Mouse (Mus musculus): ENCODE results near the gene Ngf. TPM values are rescaled to one million over a fixed set of nuclear protein-coding genes. Genes with fewer than 3 reads are reported as not detected.

Ngf gene
- total RNA-seq, 1 experiment = 12.4 TPM

- DNase-seq (ENCODE audit: low read depth, low spot score) = peak; percentile 1
- no peaks in the 10 kb centered on the region for H3K9me3 ChIP-seq (ENCODE audit: control insufficient read depth, insufficient read depth, low read depth, low read length)
- in situ Hi-C loops (cut with MboI; ENCODE audit: low sequenced_read_pairs in 2 of 2, unreplicated experiment in 2 of 2) = no loop called here
- TF ChIP-seq ZNF384 (IDR thresholded peaks at IDR 0.05; ENCODE audit: low read depth, low read length) (no peak), CHD2 (IDR thresholded peaks at IDR 0.05; ENCODE audit: low read depth, low read length) (no peak), MAFK (IDR thresholded peaks at IDR 0.05; ENCODE audit: insufficient read depth, low read depth, low read length) (no peak), HCFC1 (IDR thresholded peaks at IDR 0.05; ENCODE audit: borderline replicate concordance, insufficient read depth, low read length) (no peak), ZC3H11A (IDR thresholded peaks at IDR 0.05; ENCODE audit: borderline replicate concordance, low read depth, low read length) (no peak)
- no peaks in the 10 kb centered on the region for H3K36me3 ChIP-seq (ENCODE audit: control insufficient read depth, insufficient read depth, low read length, poor library complexity, severe bottlenecking)
- no peaks in the 10 kb centered on the region for H3K4me1 ChIP-seq (ENCODE audit: control insufficient read depth in 2 of 2, insufficient read depth in 2 of 2, low read length in 2 of 2, poor library complexity in 1 of 2)
- 0 out of 2 replicates have a peak overlapping the region, but pooled peaks have one; percentile 4 for H3K27ac ChIP-seq (ENCODE audit: insufficient read depth, low read depth, low read length, poor library complexity, severe bottlenecking)
- H3K9ac ChIP-seq (ENCODE audit: insufficient read depth, low read depth, low read length, poor library complexity, severe bottlenecking) = no peak overlapping the region
- no peak overlapping the region for H3K4me3 ChIP-seq (ENCODE audit: insufficient read depth in 1 of 2, low read depth in 1 of 2, low read length in 2 of 2, poor library complexity in 1 of 2, severe bottlenecking in 1 of 2)
Measured at GRCm38 (mm10) chr3:102534744-102535143, 65.0 kb downstream of the Ngf start.

- no peaks in the 10 kb centered on the region for H3K36me3 ChIP-seq (ENCODE audit: control insufficient read depth, insufficient read depth, low read length, poor library complexity, severe bottlenecking)
- in situ Hi-C loops (cut with MboI; ENCODE audit: low sequenced_read_pairs in 2 of 2, unreplicated experiment in 2 of 2) = no loop called here
- H3K4me3 ChIP-seq (ENCODE audit: insufficient read depth in 1 of 2, low read depth in 1 of 2, low read length in 2 of 2, poor library complexity in 1 of 2, severe bottlenecking in 1 of 2) = no peak overlapping the region
- no peaks in the 10 kb centered on the region for H3K4me1 ChIP-seq (ENCODE audit: control insufficient read depth in 2 of 2, insufficient read depth in 2 of 2, low read length in 2 of 2, poor library complexity in 1 of 2)
- H3K9ac ChIP-seq (ENCODE audit: insufficient read depth, low read depth, low read length, poor library complexity, severe bottlenecking) = no peak overlapping the region
- DNase-seq (ENCODE audit: low read depth, low spot score) = no peak
- no peak overlapping the region for H3K27ac ChIP-seq (ENCODE audit: insufficient read depth, low read depth, low read length, poor library complexity, severe bottlenecking)
- TF ChIP-seq ZNF384 (IDR thresholded peaks at IDR 0.05; ENCODE audit: low read depth, low read length) = no peak
- TF ChIP-seq CHD2 (IDR thresholded peaks at IDR 0.05; ENCODE audit: low read depth, low read length) = no peak
- no peak for TF ChIP-seq HCFC1 (IDR thresholded peaks at IDR 0.05; ENCODE audit: borderline replicate concordance, insufficient read depth, low read length)
- TF ChIP-seq MAFK (IDR thresholded peaks at IDR 0.05; ENCODE audit: insufficient read depth, low read depth, low read length) = no peak
- no peak for TF ChIP-seq ZC3H11A (IDR thresholded peaks at IDR 0.05; ENCODE audit: borderline replicate concordance, low read depth, low read length)
- H3K9me3 ChIP-seq (ENCODE audit: control insufficient read depth, insufficient read depth, low read depth, low read length) = no peaks in the 10 kb centered on the region
Measured at GRCm38 (mm10) chr3:102543646-102544045, 73.9 kb downstream of the Ngf start.

- Histone ChIP-seq H3K36me3 (ENCODE audit: control insufficient read depth, insufficient read depth, low read length, poor library complexity, severe bottlenecking) (no peaks in the 10 kb centered on the region), H3K9ac (ENCODE audit: insufficient read depth, low read depth, low read length, poor library complexity, severe bottlenecking) (no peak overlapping the region), H3K9me3 (ENCODE audit: control insufficient read depth, insufficient read depth, low read depth, low read length) (no peaks in the 10 kb centered on the region), H3K4me3 (ENCODE audit: insufficient read depth in 1 of 2, low read depth in 1 of 2, low read length in 2 of 2, poor library complexity in 1 of 2, severe bottlenecking in 1 of 2) (no peak overlapping the region), H3K27ac (ENCODE audit: insufficient read depth, low read depth, low read length, poor library complexity, severe bottlenecking) (no peak overlapping the region), H3K4me1 (ENCODE audit: control insufficient read depth in 2 of 2, insufficient read depth in 2 of 2, low read length in 2 of 2, poor library complexity in 1 of 2) (no peaks in the 10 kb centered on the region)
- no peak for DNase-seq (ENCODE audit: low read depth, low spot score)
- in situ Hi-C loops (cut with MboI; ENCODE audit: low sequenced_read_pairs in 2 of 2, unreplicated experiment in 2 of 2) = no loop called here
- TF ChIP-seq ZC3H11A (IDR thresholded peaks at IDR 0.05; ENCODE audit: borderline replicate concordance, low read depth, low read length) (no peak), HCFC1 (IDR thresholded peaks at IDR 0.05; ENCODE audit: borderline replicate concordance, insufficient read depth, low read length) (no peak), CHD2 (IDR thresholded peaks at IDR 0.05; ENCODE audit: low read depth, low read length) (no peak), ZNF384 (IDR thresholded peaks at IDR 0.05; ENCODE audit: low read depth, low read length) (no peak)
Measured at GRCm38 (mm10) chr3:102547536-102547935, 77.8 kb downstream of the Ngf start.

- Histone ChIP-seq H3K4me3 (ENCODE audit: insufficient read depth in 1 of 2, low read depth in 1 of 2, low read length in 2 of 2, poor library complexity in 1 of 2, severe bottlenecking in 1 of 2) (no peak overlapping the region), H3K27ac (ENCODE audit: insufficient read depth, low read depth, low read length, poor library complexity, severe bottlenecking) (no peak overlapping the region), H3K9me3 (ENCODE audit: control insufficient read depth, insufficient read depth, low read depth, low read length) (no peaks in the 10 kb centered on the region), H3K9ac (ENCODE audit: insufficient read depth, low read depth, low read length, poor library complexity, severe bottlenecking) (no peak overlapping the region), H3K4me1 (ENCODE audit: control insufficient read depth in 2 of 2, insufficient read depth in 2 of 2, low read length in 2 of 2, poor library complexity in 1 of 2) (no peaks in the 10 kb centered on the region), H3K36me3 (ENCODE audit: control insufficient read depth, insufficient read depth, low read length, poor library complexity, severe bottlenecking) (no peaks in the 10 kb centered on the region)
- no peak for DNase-seq (ENCODE audit: low read depth, low spot score)
- in situ Hi-C loops (cut with MboI; ENCODE audit: low sequenced_read_pairs in 2 of 2, unreplicated experiment in 2 of 2) = no loop called here
- TF ChIP-seq MAFK (IDR thresholded peaks at IDR 0.05; ENCODE audit: insufficient read depth, low read depth, low read length) = no peak
- TF ChIP-seq ZNF384 (IDR thresholded peaks at IDR 0.05; ENCODE audit: low read depth, low read length) = no peak
- TF ChIP-seq HCFC1 (IDR thresholded peaks at IDR 0.05; ENCODE audit: borderline replicate concordance, insufficient read depth, low read length) = no peak
- no peak for TF ChIP-seq CHD2 (IDR thresholded peaks at IDR 0.05; ENCODE audit: low read depth, low read length)
- TF ChIP-seq ZC3H11A (IDR thresholded peaks at IDR 0.05; ENCODE audit: borderline replicate concordance, low read depth, low read length) = no peak
Measured at GRCm38 (mm10) chr3:102553935-102554670, 84.4 kb downstream of the Ngf start.

Data from ES-E14 (cell line).